Mouse (Mus musculus): Measurements from ENCODE around the gene Srrm2. TPM values are rescaled to one million over a fixed set of nuclear protein-coding genes. Genes with fewer than 3 reads are reported as not detected.

Gene Srrm2
- polyA plus RNA-seq, 1 experiment: 117 TPM

DNA sequence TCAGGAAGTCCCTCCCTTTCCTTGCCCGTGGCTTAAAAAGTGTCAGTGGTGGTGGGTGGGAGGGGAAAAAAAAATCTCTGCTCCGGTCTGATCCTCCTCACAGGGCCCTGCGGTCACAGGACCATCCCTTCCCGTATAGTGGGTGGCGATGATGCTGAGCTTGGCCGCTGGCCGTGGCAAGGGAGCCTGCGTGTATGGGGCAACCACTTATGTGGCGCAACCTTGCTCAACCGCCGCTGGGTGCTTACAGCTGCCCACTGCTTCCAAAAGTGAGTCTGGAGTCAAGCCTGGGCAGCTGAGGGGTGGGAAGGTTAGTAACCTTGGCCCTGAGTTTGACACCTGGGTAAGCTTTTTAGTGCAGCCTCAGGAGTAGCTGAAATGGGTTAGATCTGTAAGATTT is 78.2 kb downstream of the Srrm2 start:
- Histone ChIP-seq H3K9me3 (peaks cover 15% of the 10 kb centered on the region), H3K27me3 (replicated peaks) (peaks cover 26% of the 10 kb centered on the region), H3K36me3 (replicated peaks; ENCODE audit: low read length) (no peaks in the 10 kb centered on the region), H3K4me3 (replicated peaks) (no peak overlapping the region), H3K4me1 (no peaks in the 10 kb centered on the region)
- no peak for TF ChIP-seq GATA1 (IDR thresholded peaks at IDR 0.05; ENCODE audit: borderline replicate concordance, low read length)
- TF ChIP-seq FLI1 (IDR thresholded peaks at IDR 0.05; ENCODE audit: low read length): no peak

Other genes with a start within 250 kb of the Srrm2 start
- gene Zfp213, start 226.3 kb upstream of the Srrm2 start, polyA plus RNA-seq (2012; ENCODE audit: insufficient read depth, low replicate concordance): 4.9 and 8.0 TPM in 2 replicates
- 0.96 TPM in 1 of 2 replicates, not detected in the other for gene Zfp13, start 191.0 kb upstream of the Srrm2 start, polyA plus RNA-seq (2012; ENCODE audit: insufficient read depth, low replicate concordance)
- gene Zscan10, start 189.7 kb upstream of the Srrm2 start, polyA plus RNA-seq (2012; ENCODE audit: insufficient read depth, low replicate concordance): not detected in 2 replicates
- not detected in 2 replicates for gene Mmp25, start 145.3 kb upstream of the Srrm2 start, polyA plus RNA-seq (2012; ENCODE audit: insufficient read depth, low replicate concordance)
- not detected in 2 replicates for gene Bicdl2, start 130.0 kb upstream of the Srrm2 start, polyA plus RNA-seq (2012; ENCODE audit: insufficient read depth, low replicate concordance)
- gene Hcfc1r1, start 116.9 kb upstream of the Srrm2 start, polyA plus RNA-seq (2012; ENCODE audit: insufficient read depth, low replicate concordance): 263 and 516 TPM in 2 replicates
- gene Thoc6, start 116.7 kb upstream of the Srrm2 start, polyA plus RNA-seq (2012; ENCODE audit: insufficient read depth, low replicate concordance): 67.3 and 89.9 TPM in 2 replicates
- gene Tnfrsf12a, start 113.1 kb upstream of the Srrm2 start, polyA plus RNA-seq (2012; ENCODE audit: insufficient read depth, low replicate concordance): 3.1 TPM in 1 of 2 replicates, not detected in the other
- 0.48 TPM in 1 of 2 replicates, not detected in the other for gene Cldn6, start 111.3 kb upstream of the Srrm2 start, polyA plus RNA-seq (2012; ENCODE audit: insufficient read depth, low replicate concordance)
- not detected in 2 replicates for gene Cldn9, start 106.5 kb upstream of the Srrm2 start, polyA plus RNA-seq (2012; ENCODE audit: insufficient read depth, low replicate concordance)
- gene 1520401A03Rik, start 67.7 kb upstream of the Srrm2 start, polyA plus RNA-seq (2012; ENCODE audit: insufficient read depth, low replicate concordance): 0.22 TPM in 1 of 2 replicates, not detected in the other
- gene Pkmyt1, start 64.2 kb upstream of the Srrm2 start, polyA plus RNA-seq (2012; ENCODE audit: insufficient read depth, low replicate concordance): 43.9 and 71.2 TPM in 2 replicates
- gene Paqr4, start 49.7 kb upstream of the Srrm2 start, polyA plus RNA-seq (2012; ENCODE audit: insufficient read depth, low replicate concordance): 1.7 TPM in 1 of 2 replicates, not detected in the other
- not detected in 2 replicates for gene Kremen2, start 44.7 kb upstream of the Srrm2 start, polyA plus RNA-seq (2012; ENCODE audit: insufficient read depth, low replicate concordance)
- 6.0 and 53.7 TPM in 2 replicates for gene Flywch1, start 18.9 kb upstream of the Srrm2 start, polyA plus RNA-seq (2012; ENCODE audit: insufficient read depth, low replicate concordance)
- gene Flywch2, start 4.5 kb upstream of the Srrm2 start, polyA plus RNA-seq (2012; ENCODE audit: insufficient read depth, low replicate concordance): 17.2 and 29.2 TPM in 2 replicates
- 484 and 719 TPM in 2 replicates for gene Elob, start 38.6 kb downstream of the Srrm2 start, polyA plus RNA-seq (2012; ENCODE audit: insufficient read depth, low replicate concordance)
- gene Prss33, start 45.5 kb downstream of the Srrm2 start, polyA plus RNA-seq (2012; ENCODE audit: insufficient read depth, low replicate concordance): not detected in 2 replicates
- gene Prss32, start 53.3 kb downstream of the Srrm2 start, polyA plus RNA-seq (2012; ENCODE audit: insufficient read depth, low replicate concordance): not detected in 2 replicates
- 0.28 TPM in 1 of 2 replicates, not detected in the other for gene Prss41, start 53.6 kb downstream of the Srrm2 start, polyA plus RNA-seq (2012; ENCODE audit: insufficient read depth, low replicate concordance)
- not detected in 2 replicates for gene Prss21, start 77.5 kb downstream of the Srrm2 start, polyA plus RNA-seq (2012; ENCODE audit: insufficient read depth, low replicate concordance)
- gene Dcpp1, start 90.3 kb downstream of the Srrm2 start, polyA plus RNA-seq (2012; ENCODE audit: insufficient read depth, low replicate concordance): not detected in 2 replicates
- gene Dcpp2, start 90.3 kb downstream of the Srrm2 start, polyA plus RNA-seq (2012; ENCODE audit: insufficient read depth, low replicate concordance): not detected in 2 replicates
- gene Dcpp3, start 126.9 kb downstream of the Srrm2 start, polyA plus RNA-seq (2012; ENCODE audit: insufficient read depth, low replicate concordance): not detected in 2 replicates
- gene Sbp, start 151.1 kb downstream of the Srrm2 start, polyA plus RNA-seq (2012; ENCODE audit: insufficient read depth, low replicate concordance): not detected in 2 replicates
- not detected in 2 replicates for gene Sbpl, start 164.7 kb downstream of the Srrm2 start, polyA plus RNA-seq (2012; ENCODE audit: insufficient read depth, low replicate concordance)
- gene Prss30, start 190.0 kb downstream of the Srrm2 start, polyA plus RNA-seq (2012; ENCODE audit: insufficient read depth, low replicate concordance): 0.09 TPM in 1 of 2 replicates, not detected in the other
- gene Prss22, start 207.6 kb downstream of the Srrm2 start, polyA plus RNA-seq (2012; ENCODE audit: insufficient read depth, low replicate concordance): 2.3 and 9.3 TPM in 2 replicates
- gene Prss27, start 247.6 kb downstream of the Srrm2 start, polyA plus RNA-seq (2012; ENCODE audit: insufficient read depth, low replicate concordance): not detected in 2 replicates

Measured in megakaryocyte, embryonic 14.5 days (primary cell).